Mouse (Mus musculus): Measurements from ENCODE around the gene Fli1. TPM values are rescaled to one million over a fixed set of nuclear protein-coding genes. Genes with fewer than 3 reads are reported as not detected.

The Fli1 gene
- polyA plus RNA-seq, 1 experiment from 2014 or later: 23.4 TPM

- Histone ChIP-seq H3K9me3 (no peaks in the 10 kb centered on the region), H3K27me3 (no peaks in the 10 kb centered on the region), H3K4me1 (peaks cover 33% of the 10 kb centered on the region), H3K4me2 (peak overlapping the region; percentile 19; the same call in 1 of the 2 replicates), H3K9ac (no peak overlapping the region), H3K4me3 (no peak overlapping the region), H3K36me3 (no peaks in the 10 kb centered on the region), H3K27ac (peak overlapping the region; percentile 75)
- 0 out of 2 replicates have a peak, but pooled peaks have one; percentile 21 for ATAC-seq (ENCODE audit: insufficient number of reproducible peaks, low FRiP score, low TSS enrichment, low read depth)
- WGBS: 55% methylated on average over 22 of the region's 22 CpGs
These were observed 23.3 kb downstream of the Fli1 start for GRCm38 (mm10) chr9:32519101-32520051.

- Histone ChIP-seq H3K9ac (no peak overlapping the region), H3K9me3 (no peaks in the 10 kb centered on the region), H3K27ac (peak overlapping the region; percentile 75), H3K4me2 (no peak overlapping the region; the same call in 1 of the 2 replicates), H3K4me1 (peaks cover 40% of the 10 kb centered on the region), H3K36me3 (no peaks in the 10 kb centered on the region), H3K27me3 (no peaks in the 10 kb centered on the region), H3K4me3 (no peak overlapping the region)
- WGBS: 55% methylated on average over 13 of the region's 13 CpGs
- ATAC-seq (ENCODE audit: insufficient number of reproducible peaks, low FRiP score, low TSS enrichment, low read depth): no peak
These were observed 24.1 kb downstream of the Fli1 start for GRCm38 (mm10) chr9:32518351-32519075.

- H3K27me3 ChIP-seq: no peaks in the 10 kb centered on the region
- H3K9me3 ChIP-seq: no peaks in the 10 kb centered on the region
- no peak overlapping the region for H3K4me3 ChIP-seq
- no peak overlapping the region for H3K4me2 ChIP-seq
- no peak for ATAC-seq (ENCODE audit: insufficient number of reproducible peaks, low FRiP score, low TSS enrichment, low read depth)
- H3K36me3 ChIP-seq: no peaks in the 10 kb centered on the region
- no peak overlapping the region for H3K9ac ChIP-seq
- H3K27ac ChIP-seq: peak overlapping the region; percentile 27; the same call in 1 of the 2 replicates
- peaks cover 42% of the 10 kb centered on the region for H3K4me1 ChIP-seq
- 68% methylated on average over 9 of the region's 9 CpGs for WGBS
These were observed 26.0 kb downstream of the Fli1 start for GRCm38 (mm10) chr9:32516691-32517090.

DNA sequence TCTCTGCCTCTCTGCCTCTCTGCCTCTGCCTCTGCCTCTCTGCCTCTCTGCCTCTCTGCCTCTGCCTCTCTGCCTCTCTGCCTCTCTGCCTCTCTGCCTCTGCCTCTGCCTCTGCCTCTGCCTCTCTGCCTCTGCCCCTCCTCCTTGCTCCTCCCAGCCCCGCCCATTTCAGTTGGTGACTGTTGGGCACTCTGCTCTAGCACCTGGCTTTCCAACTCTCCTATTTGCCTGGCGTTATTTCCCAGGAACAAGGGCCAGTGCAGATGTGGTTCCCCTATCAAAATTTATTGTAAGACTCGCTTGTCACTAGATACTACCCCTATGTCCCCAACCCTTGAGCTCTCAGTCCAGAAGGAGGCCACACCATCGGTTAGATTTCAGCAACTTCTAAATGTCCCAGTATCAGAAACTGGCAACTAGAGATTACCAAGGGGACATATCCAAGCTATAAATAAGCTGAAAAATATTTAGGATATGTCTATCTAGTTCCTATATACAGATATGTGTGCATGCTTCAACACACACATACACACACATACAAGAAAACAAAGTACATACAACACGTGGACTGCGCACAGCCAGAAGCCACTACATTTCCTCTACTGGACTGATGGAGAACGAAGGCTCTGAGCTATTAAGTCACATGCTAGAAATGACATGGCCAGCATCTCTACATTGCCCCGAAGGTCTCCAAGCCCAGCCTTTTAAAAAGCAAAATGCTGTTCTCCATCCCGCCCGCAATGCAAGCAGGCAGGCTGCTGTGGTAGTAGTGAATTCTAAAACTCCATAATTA is 26.6 kb downstream of the Fli1 start:
- WGBS: 64% methylated on average over 10 of the region's 10 CpGs
- H3K4me1 ChIP-seq: peaks cover 40% of the 10 kb centered on the region

DNA sequence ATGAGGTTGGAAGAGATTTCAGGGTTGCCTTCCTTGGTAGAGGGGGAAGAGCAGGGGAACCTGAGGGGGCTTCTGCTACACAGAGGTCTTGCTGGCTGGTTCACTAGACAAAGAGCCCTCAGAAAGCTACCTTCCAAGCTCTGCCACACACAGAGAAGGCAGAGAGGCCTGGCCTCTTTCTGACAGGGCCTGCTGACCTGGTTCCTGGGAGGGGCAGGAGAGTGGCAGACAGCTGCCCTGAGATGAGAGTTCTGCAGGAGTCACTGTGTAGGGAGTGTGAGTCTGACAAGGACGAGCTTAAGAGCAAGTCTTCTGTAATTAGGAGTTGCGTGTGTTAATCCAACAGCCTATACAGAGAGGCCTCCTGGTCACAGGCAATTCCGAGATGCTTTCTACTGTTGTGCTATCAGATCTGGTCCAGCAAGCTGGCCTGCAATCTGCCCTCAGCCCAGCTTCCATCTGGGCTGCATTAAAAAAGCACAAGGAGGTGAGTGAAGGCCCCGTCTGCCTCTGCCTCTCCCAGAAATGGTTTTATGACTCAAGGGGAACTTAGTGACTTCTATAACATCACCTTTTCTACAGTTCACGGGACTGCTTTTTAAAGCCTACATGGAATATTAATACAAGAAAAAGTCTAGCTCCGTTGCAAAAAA is 28.1 kb downstream of the Fli1 start:
- Histone ChIP-seq H3K4me3 (no peak overlapping the region), H3K9ac (no peak overlapping the region), H3K4me2 (no peak overlapping the region), H3K36me3 (no peaks in the 10 kb centered on the region), H3K27ac (peak overlapping the region; percentile 8; the same call in 1 of the 2 replicates), H3K4me1 (peaks cover 44% of the 10 kb centered on the region), H3K9me3 (no peaks in the 10 kb centered on the region), H3K27me3 (no peaks in the 10 kb centered on the region)
- ATAC-seq (ENCODE audit: insufficient number of reproducible peaks, low FRiP score, low TSS enrichment, low read depth): no peak
- WGBS: 44% methylated on average over 6 of the region's 6 CpGs

More for the DNA sequence above, 26.6 kb downstream of the Fli1 start:
- Histone ChIP-seq H3K27ac (peak overlapping the region; percentile 27; the same call in 1 of the 2 replicates), H3K27me3 (no peaks in the 10 kb centered on the region), H3K4me2 (no peak overlapping the region), H3K9me3 (no peaks in the 10 kb centered on the region), H3K4me3 (no peak overlapping the region), H3K36me3 (no peaks in the 10 kb centered on the region), H3K9ac (no peak overlapping the region)
- no peak for ATAC-seq (ENCODE audit: insufficient number of reproducible peaks, low FRiP score, low TSS enrichment, low read depth)

DNA sequence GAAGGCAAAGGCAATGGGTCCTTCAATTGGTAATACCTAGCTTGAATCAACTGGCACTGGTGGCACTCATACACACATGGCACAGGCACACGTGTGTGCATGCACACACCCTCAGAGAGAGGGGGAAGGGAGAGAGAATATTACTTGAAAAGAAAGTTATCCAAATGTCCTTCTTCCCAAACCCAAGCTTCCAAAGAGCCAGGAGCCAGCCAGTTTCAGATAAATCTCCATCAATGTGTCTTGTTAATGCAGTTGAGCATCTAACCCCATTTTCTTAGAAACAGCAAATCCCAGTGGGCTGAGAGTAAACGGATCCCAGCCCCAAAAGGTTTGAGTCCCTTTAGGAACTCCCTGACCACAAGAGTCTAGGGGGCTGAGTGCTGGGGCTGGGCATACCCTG is 29.2 kb downstream of the Fli1 start:
- no peaks in the 10 kb centered on the region for H3K9me3 ChIP-seq
- no peak overlapping the region for H3K4me2 ChIP-seq
- H3K4me3 ChIP-seq: no peak overlapping the region
- no peaks in the 10 kb centered on the region for H3K36me3 ChIP-seq
- no peak for ATAC-seq (ENCODE audit: insufficient number of reproducible peaks, low FRiP score, low TSS enrichment, low read depth)
- H3K9ac ChIP-seq: no peak overlapping the region
- 49% methylated on average over 2 of the region's 2 CpGs for WGBS
- H3K27ac ChIP-seq: no peak overlapping the region
- peaks cover 35% of the 10 kb centered on the region for H3K4me1 ChIP-seq
- no peaks in the 10 kb centered on the region for H3K27me3 ChIP-seq

GRCm38 (mm10) chr9:32510454-32511263 is 32.0 kb downstream of the Fli1 start:
- H3K4me3 ChIP-seq: no peak overlapping the region
- no peaks in the 10 kb centered on the region for H3K9me3 ChIP-seq
- no peak overlapping the region for H3K27ac ChIP-seq
- H3K27me3 ChIP-seq: no peaks in the 10 kb centered on the region
- no peaks in the 10 kb centered on the region for H3K36me3 ChIP-seq
- WGBS: 85% methylated on average over 7 of the region's 7 CpGs
- no peak for ATAC-seq (ENCODE audit: insufficient number of reproducible peaks, low FRiP score, low TSS enrichment, low read depth)
- no peak overlapping the region for H3K9ac ChIP-seq
- peaks cover 46% of the 10 kb centered on the region for H3K4me1 ChIP-seq
- no peak overlapping the region for H3K4me2 ChIP-seq

DNA sequence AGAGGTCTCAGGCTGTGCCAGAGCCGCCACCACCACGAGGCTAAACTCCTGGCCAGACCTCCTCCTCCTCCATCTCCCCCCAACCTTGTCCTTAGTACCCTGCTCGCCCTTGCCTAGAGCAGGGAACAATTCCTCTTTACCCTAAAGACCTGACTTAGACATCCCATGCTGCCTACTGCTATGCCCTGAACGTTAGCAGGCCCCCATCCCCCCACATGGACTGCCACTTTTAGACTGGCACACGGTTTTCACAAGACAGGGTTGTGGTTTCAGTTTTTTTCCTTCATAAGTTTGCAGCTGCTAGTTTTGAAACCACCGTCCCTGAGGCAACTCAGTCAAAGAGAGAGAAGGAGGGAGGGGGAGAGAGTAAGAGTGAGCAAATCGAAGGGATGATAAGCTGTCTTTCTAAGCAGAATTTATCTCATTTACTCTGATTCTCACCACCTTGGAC is 32.9 kb downstream of the Fli1 start:
- no peak for ATAC-seq (ENCODE audit: insufficient number of reproducible peaks, low FRiP score, low TSS enrichment, low read depth)
- H3K9me3 ChIP-seq: no peaks in the 10 kb centered on the region
- H3K4me1 ChIP-seq: peaks cover 46% of the 10 kb centered on the region
- no peaks in the 10 kb centered on the region for H3K27me3 ChIP-seq
- H3K9ac ChIP-seq: no peak overlapping the region
- H3K36me3 ChIP-seq: no peaks in the 10 kb centered on the region
- 42% methylated on average over 7 of the region's 7 CpGs for WGBS
- no peak overlapping the region for H3K4me3 ChIP-seq
- no peak overlapping the region for H3K27ac ChIP-seq
- H3K4me2 ChIP-seq: no peak overlapping the region

DNA sequence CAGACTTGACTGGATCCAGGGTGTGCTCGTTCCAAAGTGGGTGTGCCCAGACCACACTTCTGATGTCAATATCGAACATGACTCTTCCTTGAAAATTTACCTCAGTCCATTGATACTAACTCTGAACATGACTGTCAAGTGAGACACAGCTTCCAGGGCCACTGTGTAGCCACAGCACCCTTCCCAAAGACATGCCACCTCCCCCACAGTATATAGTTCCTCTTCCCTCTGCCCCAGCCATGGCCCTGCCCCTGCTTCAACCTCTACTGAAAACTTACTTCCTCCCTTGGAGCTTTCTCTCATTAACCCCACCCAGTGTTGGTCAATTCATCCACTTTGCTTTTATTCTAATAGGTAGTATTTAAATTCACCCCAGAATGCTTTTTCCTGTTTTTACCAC is 34.0 kb downstream of the Fli1 start:
- H3K4me2 ChIP-seq: no peak overlapping the region
- no peaks in the 10 kb centered on the region for H3K9me3 ChIP-seq
- H3K27me3 ChIP-seq: no peaks in the 10 kb centered on the region
- ATAC-seq (ENCODE audit: insufficient number of reproducible peaks, low FRiP score, low TSS enrichment, low read depth): no peak
- H3K9ac ChIP-seq: no peak overlapping the region
- H3K4me1 ChIP-seq: peaks cover 42% of the 10 kb centered on the region
- no peaks in the 10 kb centered on the region for H3K36me3 ChIP-seq
- H3K4me3 ChIP-seq: no peak overlapping the region
- 65% methylated on average over 2 of the region's 2 CpGs for WGBS
- H3K27ac ChIP-seq: no peak overlapping the region

GRCm38 (mm10) chr9:32508118-32508517 is 34.5 kb downstream of the Fli1 start:
- Histone ChIP-seq H3K4me2 (no peak overlapping the region), H3K4me3 (no peak overlapping the region), H3K27ac (0 out of 2 replicates have a peak overlapping the region, but pooled peaks have one; percentile 11), H3K9ac (no peak overlapping the region), H3K27me3 (no peaks in the 10 kb centered on the region), H3K36me3 (no peaks in the 10 kb centered on the region), H3K4me1 (peaks cover 42% of the 10 kb centered on the region), H3K9me3 (no peaks in the 10 kb centered on the region)
- WGBS: 28% methylated on average over 8 of the region's 8 CpGs
- ATAC-seq (ENCODE audit: insufficient number of reproducible peaks, low FRiP score, low TSS enrichment, low read depth): no peak

Data from limb, embryonic 15.5 days (tissue).